Mouse (Mus musculus) spleen, adult 2 months (tissue): ENCODE measurements around the gene Uck1.

Source experiments
- CTCF ChIP-seq: fragments of 200-500 bp; IDR thresholded peaks from 2 replicates; pipeline ENCODE4 v1.5.1; 2011; ENCODE audit warnings: mild to moderate bottlenecking, inconsistent platforms; ENCODE audit not compliant: insufficient read depth, insufficient read length, insufficient replicate concordance; ENCODE audit errors: extremely low read depth
- POLR2A ChIP-seq: fragments of 200-500 bp; IDR thresholded peaks from 2 replicates; pipeline ENCODE4 v1.6.1; 2011; ENCODE audit warnings: low read depth, low read length, inconsistent platforms

DNA sequence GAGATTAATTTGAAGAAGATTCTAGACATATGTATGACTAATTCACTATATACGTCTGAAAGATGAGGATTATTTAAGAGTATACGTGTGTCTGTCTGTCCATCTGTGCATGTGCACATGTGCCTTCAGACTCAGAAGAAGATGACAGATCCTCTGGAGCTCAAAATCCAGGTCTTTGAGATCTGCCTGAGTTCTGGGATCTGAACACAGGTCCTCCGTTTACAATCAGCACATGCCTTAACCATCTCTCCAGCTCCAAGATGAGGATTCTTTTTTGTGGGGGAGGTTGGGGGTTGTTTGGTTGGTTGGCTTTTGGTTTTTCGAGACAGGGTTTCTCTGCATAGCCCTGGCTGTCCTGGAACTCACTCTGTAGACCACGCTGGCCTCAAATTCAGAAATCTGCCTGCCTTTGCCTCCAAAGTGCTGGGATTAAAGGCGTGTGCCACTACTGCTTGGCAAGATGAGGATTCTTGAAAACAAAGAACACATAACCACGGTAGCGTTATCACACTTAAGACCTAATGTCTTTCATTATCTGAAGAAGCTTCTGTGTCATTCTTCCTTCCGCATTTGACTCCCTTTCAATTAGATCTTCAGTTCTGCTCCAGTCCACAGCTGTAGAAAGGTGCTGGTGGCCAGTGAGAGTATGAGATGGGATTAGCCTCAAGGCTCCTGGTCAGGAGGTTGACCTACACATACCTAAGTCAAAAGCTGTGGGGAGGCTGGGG lies 21.1 kb downstream of the Uck1 start:
- no peak for TF ChIP-seq CTCF
- no peak for TF ChIP-seq POLR2A
